Mouse (Mus musculus): ENCODE measurements around the gene Mxd3. TPM values are rescaled to one million over a fixed set of nuclear protein-coding genes. Genes with fewer than 3 reads are reported as not detected.

The Mxd3 gene
- total RNA-seq, 4 experiments from 2014 or later, result 0.46 to 0.97 TPM; not detected in 2

- no peak for DNase-seq (ENCODE audit: low spot score)
Observed at GRCm38 (mm10) chr13:55332331-55332730, 2.7 kb upstream of the Mxd3 start.

- DNase-seq (ENCODE audit: low spot score), result no peak
Observed at GRCm38 (mm10) chr13:55330567-55331400, 1.2 kb upstream of the Mxd3 start.

DNA sequence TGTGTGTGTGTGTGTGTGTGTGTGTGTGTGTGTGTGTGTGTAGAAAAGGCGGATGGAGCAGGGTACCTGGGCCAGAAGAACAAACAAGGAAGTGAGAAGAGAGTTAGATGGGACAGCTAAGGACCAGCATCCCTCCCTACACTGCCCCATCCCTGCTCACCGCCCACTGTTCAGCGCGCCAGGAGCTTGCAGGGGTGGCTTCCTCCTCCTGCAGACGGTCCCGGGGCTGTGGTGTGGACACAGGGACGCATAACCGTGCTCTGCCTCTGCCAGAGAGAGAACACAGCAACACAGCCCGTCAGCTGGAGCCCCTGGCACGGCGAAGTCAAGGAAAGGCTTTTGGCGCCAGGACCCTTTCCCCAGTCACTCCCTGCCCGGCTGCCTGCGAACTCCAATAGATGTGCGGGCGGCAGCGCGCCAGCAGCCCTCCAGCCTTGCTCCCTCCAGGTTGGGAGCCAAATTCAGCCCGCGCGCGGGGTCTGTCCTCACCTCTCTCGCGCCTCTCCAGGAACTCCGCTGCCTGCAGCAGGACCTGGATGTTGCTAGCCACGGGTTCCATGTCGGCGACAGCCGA is 427 bp downstream of the Mxd3 start:
- DNase-seq (ENCODE audit: low spot score), result no peak

DNA sequence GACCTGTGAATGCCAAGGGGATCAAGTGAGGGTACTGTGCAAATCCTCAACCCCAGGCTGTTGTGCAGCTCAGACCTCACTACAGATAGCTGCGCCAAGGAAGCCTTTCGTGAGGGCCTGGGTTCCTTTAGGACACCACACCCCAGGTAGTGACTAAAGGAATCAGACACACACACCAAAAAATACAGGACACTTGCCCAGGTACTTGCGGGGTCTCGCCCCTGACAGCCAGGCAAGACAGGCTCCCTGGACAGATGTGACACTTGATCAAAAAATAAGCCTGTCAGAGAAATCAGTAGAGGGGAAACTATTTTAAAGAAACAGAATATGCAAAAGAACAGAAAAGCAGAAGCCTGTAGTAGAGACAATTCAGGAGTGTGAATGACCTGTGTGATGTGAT is 982 bp downstream of the Mxd3 start:
- no peak for DNase-seq (ENCODE audit: low spot score)

- no peak for DNase-seq (ENCODE audit: low spot score)
Observed at GRCm38 (mm10) chr13:55328171-55328570, 1.5 kb downstream of the Mxd3 start.

DNA sequence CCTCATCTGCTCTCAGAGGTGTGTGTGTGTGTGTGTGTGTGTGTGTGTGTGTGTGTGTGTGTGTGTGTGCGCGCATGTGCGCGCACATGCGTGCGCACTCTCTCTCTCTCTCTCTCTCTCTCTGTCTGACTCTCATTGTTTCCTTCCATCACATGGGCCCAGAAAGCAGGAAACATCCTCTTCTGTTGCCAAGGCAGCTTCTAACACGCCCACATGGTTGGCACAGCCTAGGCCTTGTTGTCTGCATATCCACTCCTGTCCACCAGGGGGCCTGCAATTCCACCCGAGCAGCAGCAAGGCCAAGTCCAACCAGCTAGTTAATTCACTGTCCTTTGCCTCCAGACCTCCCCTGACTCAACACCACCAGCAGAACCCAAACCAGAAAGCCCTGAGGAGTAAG is 2.0 kb downstream of the Mxd3 start:
- peak; percentile 79 for DNase-seq (ENCODE audit: low spot score)

- no peak for DNase-seq (ENCODE audit: low spot score)
Observed at GRCm38 (mm10) chr13:55327169-55327568, 2.5 kb downstream of the Mxd3 start.

DNA sequence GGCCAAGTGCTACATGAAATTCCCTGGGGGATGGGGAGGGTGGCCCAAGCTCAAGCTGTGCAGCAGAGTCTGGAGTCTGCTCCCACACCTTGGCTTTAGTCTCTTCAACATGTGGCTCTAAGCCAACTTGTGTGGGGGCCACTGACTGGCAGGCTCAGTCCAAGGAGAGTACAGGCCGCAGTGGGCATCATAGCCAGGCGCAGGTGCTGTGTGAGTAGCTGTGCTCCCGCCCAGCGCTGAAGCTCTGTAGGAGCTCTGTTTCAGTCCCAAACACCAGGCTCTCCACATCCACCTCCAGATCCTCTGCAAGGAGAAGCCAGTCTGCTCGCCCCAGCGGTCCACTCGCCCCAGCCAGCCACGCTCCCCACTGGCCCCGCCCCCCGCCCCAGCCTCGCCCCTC is 4.0 kb downstream of the Mxd3 start:
- DNase-seq (ENCODE audit: low spot score), result no peak

DNA sequence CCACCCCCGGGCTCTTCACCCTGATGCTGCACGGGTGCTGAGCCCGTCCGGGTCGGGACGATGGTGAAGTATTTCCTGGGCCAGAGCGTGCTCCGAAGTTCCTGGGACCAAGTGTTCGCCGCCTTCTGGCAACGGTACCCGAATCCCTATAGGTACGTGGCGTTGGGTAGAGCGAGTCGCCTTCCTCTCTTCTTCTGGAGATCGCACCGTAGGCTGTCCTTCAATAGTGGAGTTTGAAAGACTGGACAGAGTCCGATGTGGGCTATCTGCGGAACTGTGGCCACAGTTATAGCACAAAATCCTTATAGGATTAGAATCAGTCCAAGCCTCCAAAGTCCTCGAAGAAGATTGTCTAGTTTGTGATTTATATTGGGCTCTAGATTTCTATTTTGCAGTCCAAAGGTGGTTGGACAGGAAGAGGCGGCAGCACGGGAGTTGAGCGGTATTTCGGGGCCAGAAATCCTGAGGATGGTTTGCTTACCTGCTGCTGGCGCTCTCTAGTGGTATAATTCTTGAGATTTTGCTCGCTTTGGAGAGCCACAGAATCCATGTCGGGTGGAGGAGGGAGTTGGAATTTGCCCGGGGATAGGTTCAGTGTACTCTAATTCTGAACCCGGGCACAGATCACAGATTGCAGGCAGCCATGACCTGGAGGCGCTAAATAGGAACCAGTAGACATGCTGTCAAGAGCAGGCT is 7.3 kb downstream of the Mxd3 start:
- DNase-seq (ENCODE audit: low spot score), result no peak

DNA sequence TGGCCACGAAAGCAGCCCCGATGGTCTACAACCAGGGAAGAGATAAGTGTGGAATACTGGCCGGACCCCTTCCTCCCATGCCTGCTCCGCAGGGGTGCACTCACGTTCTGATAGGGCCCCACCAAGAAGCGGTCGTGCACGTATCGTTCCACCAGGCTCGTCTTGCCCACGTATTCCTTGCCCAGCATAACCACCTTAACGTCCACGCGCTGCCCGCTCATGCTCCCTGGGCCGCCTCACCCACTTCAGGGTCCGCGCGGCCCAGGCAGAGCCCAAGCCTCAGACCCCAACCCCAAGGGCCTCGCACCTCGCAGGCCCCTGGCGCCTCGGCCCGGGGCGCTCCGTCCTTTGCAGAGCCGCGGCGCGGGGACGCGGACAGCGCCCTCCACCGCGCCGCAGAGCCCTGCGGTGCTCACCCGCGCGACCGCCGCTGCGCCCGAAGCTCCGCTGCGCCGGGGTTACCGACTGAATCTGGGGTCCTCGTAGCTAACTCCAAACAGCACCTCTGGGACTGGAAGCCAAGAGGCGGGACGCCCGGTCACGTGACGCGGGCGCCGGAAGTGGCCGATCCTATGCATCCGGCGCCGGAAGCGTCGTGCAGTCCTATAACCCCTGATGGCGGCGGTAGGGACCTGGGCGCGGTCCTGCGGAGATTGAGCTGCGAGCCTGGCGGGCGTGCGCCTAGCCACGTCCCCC is 8.0 kb downstream of the Mxd3 start, which contains the start of gene Rab24:
Rab24 (minus strand) TSS at position 513 of the 696 bp plus-strand sequence.
- peak; percentile 78 for DNase-seq (ENCODE audit: low spot score)

GRCm38 (mm10) chr13:55319931-55320533 is 9.6 kb downstream of the Mxd3 start, which contains the start of gene Prelid1:
TSS of gene Prelid1 (plus strand) at chr13:55320500.
- DNase-seq (ENCODE audit: low spot score), result no peak

DNA sequence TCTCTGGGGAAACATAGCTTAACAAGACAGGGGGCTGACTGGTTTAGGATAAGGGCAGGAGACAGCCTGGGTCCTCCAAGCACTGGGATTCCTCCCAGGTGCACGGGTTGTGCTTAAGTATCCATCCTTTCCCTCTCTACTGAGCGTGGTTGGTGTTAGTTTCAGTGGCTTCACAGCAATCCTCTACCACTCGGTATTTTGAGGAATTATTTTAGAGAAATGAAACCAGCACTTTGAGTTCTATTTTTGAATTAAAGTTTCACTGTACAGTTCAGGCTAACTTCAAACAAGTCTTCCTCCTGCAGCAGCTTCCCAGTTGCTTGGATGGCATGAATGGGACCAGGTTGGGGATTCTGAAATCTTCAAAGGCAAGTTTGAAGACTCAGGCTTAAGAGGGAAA is 11.3 kb downstream of the Mxd3 start:
- no peak for DNase-seq (ENCODE audit: low spot score)

GRCm38 (mm10) chr13:55314891-55315412 is 14.7 kb downstream of the Mxd3 start:
- no peak for DNase-seq (ENCODE audit: low spot score)

GRCm38 (mm10) chr13:55313051-55313450 is 16.6 kb downstream of the Mxd3 start:
- DNase-seq (ENCODE audit: low spot score), result no peak

GRCm38 (mm10) chr13:55312028-55312630 is 17.5 kb downstream of the Mxd3 start:
- DNase-seq (ENCODE audit: low spot score), result no peak

DNA sequence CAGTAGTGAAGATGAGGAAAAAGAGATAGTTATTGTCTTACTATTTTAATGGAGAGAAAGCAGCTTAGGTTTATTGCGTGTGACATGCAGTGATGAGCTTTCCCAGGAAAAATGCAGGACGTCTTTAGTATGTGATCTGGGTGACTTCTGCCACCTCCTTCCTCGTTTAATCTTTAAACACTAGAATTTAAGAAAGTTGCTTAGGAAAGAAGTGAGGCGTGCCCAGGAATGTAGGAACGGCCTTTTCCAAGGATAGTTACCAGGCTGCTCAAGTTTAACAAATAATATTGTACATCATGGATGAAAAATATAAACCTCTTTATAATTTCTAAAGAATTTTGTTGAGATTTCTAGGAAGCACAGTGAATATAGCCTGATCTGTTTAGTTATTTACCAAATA is 28.7 kb downstream of the Mxd3 start:
- no peak for DNase-seq (ENCODE audit: low spot score)

- DNase-seq (ENCODE audit: low spot score), result no peak
Observed at GRCm38 (mm10) chr13:55296760-55297159, 32.9 kb downstream of the Mxd3 start.

DNA sequence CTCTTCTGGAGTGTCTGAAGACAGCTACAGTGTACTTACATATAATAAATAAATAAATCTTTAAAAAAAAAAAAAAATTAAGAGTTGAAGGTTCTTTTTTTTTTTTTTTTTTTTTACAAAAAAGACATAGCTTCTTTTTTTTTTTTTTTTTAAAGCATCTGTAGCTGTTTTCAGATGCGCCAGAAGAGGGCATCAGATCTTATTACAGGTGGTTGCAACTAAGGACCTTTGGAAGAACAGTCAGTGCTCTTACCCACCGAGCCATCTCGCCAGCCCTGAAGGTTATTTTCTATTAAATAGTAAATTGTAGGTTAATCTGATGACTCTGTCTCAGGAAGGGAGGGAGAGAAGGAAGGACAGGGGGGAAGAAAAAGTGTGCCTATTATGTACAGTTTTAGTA is 40.8 kb downstream of the Mxd3 start:
- DNase-seq (ENCODE audit: low spot score), result no peak

- no peak for DNase-seq (ENCODE audit: low spot score)
Observed at GRCm38 (mm10) chr13:55277646-55278045, 52.0 kb downstream of the Mxd3 start.

- no peak for DNase-seq (ENCODE audit: low spot score)
Observed at GRCm38 (mm10) chr13:55277203-55277602, 52.4 kb downstream of the Mxd3 start.

Measured in heart, adult 8-10 months (tissue).